Mouse (Mus musculus) kidney, adult 2 months (tissue): ENCODE results near the gene Rfx5.
"Not testable (repeated sequence)": the region's sequence is repeated elsewhere in the genome, so short reads cannot be mapped to it uniquely, and the experiment has no call there.

ENCODE experiments used
- CTCF ChIP-seq: fragments of 200-500 bp; conservative IDR thresholded peaks from 2 replicates; pipeline ENCODE4 v1.5.1; 2011; ENCODE audit warnings: low read depth, mild to moderate bottlenecking, control low read depth, low read length, moderate library complexity, mixed read lengths; ENCODE audit not compliant: insufficient read depth, insufficient read length
- POLR2A ChIP-seq: fragments of 200-500 bp; IDR thresholded peaks from one replicate; pipeline ENCODE4 v1.6.1; 2011; ENCODE audit warnings: low read depth, low read length, control low read depth

GRCm38 (mm10) chr3:94943706-94944105 lies 10.2 kb upstream of the Rfx5 start:
- TF ChIP-seq CTCF, result peak; percentile 46
- not testable (repeated sequence) for TF ChIP-seq POLR2A
